Mouse (Mus musculus) C2C12 (cell line): Measurements from ENCODE around the gene Dgkb.

Source experiments
- CTCF ChIP-seq: IDR thresholded peaks from one replicate; pipeline ENCODE4 v1.5.1; 2011; ENCODE audit not compliant: control insufficient read depth, insufficient read depth, insufficient read length
- MYOG ChIP-seq: IDR thresholded peaks from one replicate; pipeline ENCODE4 v1.6.1; 2011; ENCODE audit not compliant: control insufficient read depth, insufficient read length; ENCODE audit errors: extremely low read depth

GRCm38 (mm10) chr12:37817426-37817825, at the start of gene Dgkb:
- TF ChIP-seq CTCF: no peak
- TF ChIP-seq MYOG: no peak
